Mouse (Mus musculus) layer of hippocampus, postnatal 36 days (tissue): ENCODE measurements around the gene Alg9. TPM values are rescaled to one million over a fixed set of nuclear protein-coding genes. Genes with fewer than 3 reads are reported as not detected.

Source experiments
- DNase-seq, 2 experiments: peaks; one replicate each; pipeline ENCODE4 v3.0.0; 2022
- total RNA-seq, 2 experiments: library from RNA; stranded (reverse); gene quantifications; 2 replicates each; pipeline ENCODE4 v1.2.3; 2021

Alg9 gene
- total RNA-seq, 2 experiments from 2014 or later: 27.3 to 31.9 TPM

DNA sequence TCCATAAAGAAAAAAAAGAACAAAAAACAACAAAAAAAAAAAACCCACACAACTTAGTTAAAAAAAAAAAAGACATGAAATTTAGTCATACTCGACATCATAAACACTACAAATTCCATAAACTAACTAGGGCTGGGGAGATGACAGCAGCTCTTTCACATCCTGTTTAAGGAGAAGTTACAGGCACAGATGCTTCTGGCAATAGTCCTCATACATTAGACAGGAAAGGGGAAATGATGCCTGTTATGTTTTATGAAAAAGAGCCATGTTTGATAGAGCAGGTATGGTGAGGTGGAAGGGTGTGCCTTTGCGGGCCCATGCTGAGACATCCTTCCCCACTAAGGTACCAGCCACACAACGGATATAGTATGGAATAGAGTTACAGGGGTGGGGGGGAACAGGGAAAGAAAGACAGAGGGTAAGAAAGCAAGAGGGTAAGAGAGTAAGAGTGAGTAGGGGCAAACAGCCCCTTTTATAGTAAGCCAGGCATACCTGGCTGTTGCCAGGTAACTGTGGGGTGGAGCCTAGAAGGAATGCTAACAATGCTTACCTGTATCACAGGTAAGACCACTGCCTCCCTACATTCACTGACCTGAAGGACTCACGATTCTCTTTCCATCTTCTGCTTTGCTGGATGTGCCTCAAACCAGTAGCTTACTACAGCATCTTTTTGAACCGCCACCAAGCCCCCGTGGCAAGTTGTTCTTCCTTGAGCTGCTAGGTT lies 13.1 kb upstream of the Alg9 start:
- DNase-seq: no peak

GRCm38 (mm10) chr9:50763331-50763730 lies 11.5 kb upstream of the Alg9 start:
- no peak for DNase-seq

DNA sequence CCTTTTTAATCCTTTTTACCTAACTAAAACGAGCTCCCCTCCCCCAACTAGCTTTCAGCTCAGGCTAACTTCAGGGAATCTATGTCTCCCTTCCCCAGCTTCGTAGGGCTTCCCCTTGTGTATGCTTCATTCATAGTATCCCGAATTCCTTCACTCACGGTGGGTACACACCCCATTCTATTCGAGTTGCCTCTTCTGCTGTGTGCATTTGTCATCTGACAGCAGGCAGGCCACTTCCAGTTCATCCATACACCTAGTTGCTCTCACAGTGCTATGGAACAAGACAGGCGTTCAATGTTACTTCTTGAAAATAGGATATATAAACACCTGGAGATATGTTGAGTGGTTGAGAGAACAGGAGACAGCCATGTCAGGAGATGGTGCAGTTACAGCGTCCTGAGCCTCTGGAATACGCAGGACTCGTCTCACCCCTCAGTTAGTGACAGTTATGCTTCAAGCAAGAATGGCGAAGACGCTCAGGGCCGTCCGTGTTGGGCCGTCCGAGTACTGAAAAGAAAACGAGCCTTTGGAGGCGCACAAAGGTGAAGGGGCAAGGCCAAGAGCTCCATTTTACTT lies 7.2 kb upstream of the Alg9 start:
- no peak for DNase-seq

GRCm38 (mm10) chr9:50768107-50769002 lies 6.5 kb upstream of the Alg9 start, which contains the start of gene Fdxacb1:
Fdxacb1 (plus strand) TSS chr9:50768236.
- DNase-seq: peak; percentile 98 to 99

DNA sequence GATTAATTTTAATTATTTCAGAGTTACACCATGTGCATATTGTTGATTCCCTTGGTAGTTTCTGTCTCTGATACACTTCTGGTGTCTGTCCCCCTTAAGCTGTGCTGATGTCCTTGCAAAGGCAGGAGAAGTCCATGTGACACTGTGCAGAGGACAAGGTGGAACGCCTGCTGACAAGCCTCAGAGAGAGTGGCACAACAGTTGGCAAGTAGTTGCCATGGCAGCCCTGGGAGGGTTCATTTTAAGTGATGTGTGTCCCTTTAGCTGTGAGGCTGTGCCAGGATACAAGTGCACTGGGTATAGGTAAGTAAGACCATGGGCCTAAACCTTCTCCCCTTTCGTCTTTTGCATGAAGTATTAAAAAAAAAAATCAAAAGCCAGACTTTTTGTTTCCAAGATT lies 4.8 kb upstream of the Alg9 start:
- no peak for DNase-seq

DNA sequence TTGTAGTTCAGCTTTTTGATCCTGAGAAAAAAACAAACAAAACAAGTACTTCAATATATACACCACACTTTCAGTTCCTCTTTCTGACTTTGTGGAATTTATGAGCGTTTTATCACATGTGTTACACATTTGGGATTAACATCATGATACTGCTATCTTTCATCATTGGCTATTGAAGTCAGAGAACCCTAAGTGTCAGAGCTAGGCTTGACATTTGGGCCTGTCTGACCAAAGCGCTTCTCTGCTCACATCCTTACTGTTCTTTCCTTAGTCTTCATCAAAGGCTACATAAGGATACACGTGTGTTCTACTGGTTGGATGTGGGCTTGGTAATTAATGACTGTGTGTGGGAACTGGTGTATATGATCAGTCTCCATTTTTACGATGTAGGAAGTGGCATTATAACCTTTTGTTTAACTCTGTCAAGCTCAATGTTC lies 775 bp upstream of the Alg9 start:
- no peak for DNase-seq

DNA sequence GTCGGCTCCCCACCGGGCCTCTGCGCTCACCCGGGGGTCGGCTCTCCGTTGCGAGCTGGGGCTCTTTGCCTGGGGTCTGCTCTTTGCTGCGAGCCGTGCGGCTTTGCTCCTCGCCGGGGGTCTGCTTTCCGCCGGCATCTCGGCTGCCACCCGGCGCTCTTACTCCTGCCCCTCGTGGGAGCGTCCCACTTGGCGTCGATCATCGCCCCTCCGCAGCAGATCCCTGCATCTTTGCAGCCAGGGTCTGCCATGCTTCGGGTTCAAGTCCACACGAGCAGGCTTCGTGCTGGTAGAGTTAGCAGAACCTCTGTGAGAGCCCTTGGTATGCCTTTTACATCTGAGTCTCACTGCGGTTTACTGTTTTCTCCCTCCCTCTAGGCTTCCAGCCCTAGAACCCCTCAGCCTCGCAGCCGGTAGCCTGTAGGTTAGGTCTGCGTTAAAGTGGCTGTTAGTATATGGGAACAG lies 875 bp downstream of the Alg9 start:
- no peak for DNase-seq

DNA sequence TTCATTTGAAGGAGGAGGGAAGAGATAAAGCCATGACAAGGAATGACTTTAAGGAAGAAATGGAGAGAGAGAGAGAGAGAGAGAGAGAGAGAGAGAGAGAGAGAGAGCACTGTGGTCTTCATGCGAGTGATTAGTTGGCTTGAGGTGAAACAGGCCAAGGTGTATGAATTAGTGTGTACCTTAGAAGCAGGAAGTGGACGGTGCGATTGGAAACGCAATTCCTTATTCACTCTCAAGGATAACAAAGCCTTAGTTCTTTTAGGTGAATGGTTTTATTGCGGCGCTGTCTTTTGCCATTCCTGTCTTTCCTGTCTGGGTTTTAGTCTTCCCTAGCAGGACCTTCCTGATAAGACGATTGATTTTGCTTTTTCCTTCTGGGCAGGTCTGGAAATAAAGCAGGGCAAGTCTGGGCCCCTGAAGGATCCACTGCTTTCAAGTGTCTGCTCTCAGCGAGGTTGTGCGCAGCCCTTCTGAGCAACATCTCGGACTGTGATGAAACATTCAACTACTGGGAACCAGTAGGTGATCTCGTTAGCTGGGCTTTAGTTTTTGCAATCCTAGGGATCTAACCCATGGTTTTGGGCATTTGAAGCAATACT lies 1.4 kb downstream of the Alg9 start:
- DNase-seq: no peak

DNA sequence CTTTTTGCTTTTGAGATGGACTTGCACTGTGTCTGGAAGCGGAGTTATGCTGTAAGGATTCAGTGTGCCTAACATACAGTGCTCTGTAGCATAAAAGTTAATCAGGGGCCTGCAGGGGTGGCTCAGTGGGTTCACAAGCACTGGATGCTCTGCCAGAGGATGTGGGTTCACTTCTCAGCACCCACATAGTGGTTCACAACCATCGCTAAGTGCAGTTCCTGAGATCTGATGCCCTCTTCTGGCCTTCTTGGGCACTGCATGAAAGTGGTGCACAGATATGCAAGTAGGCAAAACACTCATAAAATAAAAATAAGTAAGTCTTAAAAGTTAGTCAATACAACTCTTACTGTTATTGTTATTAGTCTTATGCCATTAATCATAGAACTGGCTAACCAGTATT lies 7.3 kb downstream of the Alg9 start:
- DNase-seq: no peak

DNA sequence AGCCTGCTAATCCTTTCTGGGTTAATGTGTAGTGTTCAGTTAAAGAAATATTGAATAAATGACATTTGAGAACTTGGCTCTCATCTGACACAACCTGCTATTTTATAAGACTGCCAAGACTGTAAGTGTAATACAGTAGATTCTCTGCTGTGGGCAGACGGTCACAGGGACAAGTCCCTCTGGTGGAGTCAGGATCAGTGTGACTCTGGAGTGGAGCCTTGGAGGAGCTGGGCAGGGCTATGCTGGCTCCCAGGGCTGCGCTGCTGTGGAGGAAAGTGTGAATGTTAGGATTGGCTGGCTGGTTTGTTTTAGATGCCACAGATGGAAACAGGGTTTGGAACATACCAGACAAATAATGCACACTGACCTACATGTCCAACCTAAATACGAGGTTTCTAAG lies 20.4 kb downstream of the Alg9 start:
- no peak for DNase-seq

DNA sequence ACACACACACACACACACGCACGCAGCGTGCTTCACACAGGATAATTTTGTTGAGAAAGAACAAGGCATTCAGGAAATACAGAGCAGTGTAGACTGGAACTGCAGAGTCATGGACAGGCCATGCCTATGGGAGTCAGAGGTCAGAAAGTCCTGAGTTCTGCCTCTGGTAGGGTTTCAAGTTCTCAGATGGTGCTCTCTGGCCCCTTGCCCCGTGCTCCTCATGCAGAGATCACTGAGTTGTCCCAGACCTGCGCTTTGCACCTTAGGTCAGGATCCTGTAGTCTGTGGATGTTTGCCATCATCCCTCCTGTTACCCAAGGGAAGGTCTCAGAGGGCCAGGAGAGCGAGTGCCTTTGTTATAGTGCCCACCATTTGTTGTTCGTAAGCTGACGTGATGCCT lies 22.0 kb downstream of the Alg9 start:
- DNase-seq: no peak

GRCm38 (mm10) chr9:50797641-50798040 lies 22.8 kb downstream of the Alg9 start:
- no peak for DNase-seq

GRCm38 (mm10) chr9:50798368-50798767 lies 23.5 kb downstream of the Alg9 start:
- DNase-seq: no peak

DNA sequence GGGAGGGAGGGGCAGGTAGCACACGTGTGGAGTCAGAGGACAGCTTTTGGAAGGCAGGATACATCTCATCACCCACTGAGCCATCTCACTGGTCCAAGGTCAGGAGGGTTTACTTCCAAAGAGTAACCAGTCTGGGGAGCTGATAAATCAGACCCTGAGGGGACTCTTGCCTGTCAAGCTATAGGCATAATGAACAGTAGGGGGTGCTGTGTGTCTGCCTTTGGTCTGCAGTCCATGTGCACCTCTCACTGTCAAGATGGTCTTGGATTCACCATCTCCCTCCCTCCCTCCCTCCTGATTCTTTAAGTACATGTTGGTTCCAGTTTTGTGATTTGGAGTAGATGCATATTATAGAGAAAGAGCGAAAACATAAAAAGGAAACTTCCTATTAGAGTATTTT lies 26.2 kb downstream of the Alg9 start:
- DNase-seq: peak in 1 of 2 experiments; percentile 23

DNA sequence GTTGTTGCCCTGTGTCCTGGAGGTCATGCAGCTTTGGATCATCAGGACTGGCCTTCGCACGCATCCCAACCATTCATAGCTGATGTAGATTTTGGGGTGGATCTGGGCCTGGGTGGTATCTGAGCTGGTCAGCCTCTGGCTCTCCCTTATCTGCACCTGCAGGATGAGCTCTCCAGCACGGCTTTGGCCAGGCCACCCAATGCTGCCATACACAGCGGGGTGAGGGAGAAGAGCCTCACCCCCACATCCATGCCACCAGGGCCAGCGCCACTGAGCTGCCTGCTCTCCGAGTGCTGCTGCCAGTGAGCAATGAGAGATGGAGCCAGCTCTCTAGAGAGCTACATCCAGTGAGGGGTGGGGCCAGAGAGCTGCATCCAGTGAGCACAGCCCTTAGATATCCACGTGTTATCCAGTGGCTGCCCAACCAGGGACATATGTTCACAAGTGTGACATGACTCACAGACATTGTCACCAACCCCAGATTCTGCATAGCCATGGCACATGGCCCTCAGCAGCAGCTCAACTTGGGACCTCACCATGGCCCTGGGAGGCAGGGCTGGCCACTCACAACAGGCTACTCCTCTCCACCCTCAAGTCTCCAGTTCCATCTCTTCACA lies 28.3 kb downstream of the Alg9 start:
- no peak for DNase-seq

- DNase-seq: no peak
Measured at GRCm38 (mm10) chr9:50808471-50808870, 33.7 kb downstream of the Alg9 start.

- no peak for DNase-seq
Measured at GRCm38 (mm10) chr9:50809146-50809545, 34.3 kb downstream of the Alg9 start.

DNA sequence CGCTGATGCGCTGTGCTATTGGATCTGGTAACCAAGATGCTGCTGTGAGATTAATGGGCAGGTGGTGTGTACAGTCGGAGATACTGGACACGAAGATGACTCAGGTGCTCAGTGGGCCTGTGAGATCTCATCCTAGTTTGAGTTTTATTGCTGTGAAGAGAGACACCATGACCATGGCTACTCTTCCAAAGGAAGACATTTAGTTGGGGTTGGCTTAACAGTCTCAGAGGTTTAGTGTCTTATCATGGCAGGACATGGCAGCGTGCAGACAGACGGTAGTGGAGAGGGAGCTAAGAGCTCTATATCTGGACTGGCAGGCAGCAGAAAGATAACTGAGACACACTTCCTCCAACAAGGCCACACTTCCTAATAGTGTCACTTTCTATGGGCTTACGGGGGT lies 36.4 kb downstream of the Alg9 start:
- DNase-seq: no peak

GRCm38 (mm10) chr9:50811746-50812145 lies 36.9 kb downstream of the Alg9 start:
- DNase-seq: no peak

DNA sequence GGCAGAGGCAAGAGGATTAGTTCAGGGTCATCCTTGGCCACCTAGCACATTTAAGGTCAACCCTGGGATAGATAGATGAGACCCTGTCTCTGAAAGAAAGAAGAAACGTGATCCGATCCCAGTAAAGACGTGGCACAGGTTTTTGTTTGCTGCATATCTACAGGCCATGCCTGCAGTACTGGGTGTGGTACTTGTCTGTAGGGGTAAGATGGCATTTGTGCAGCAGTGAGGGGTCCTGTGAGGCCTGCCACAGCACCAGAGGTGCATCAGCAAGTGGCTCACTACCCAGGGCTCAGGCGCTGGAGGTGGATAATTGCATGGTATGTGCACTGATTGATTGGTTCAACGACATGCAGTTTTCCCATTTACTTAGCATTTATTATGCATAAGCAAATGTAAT lies 39.0 kb downstream of the Alg9 start:
- DNase-seq: no peak

GRCm38 (mm10) chr9:50815666-50816065 lies 40.8 kb downstream of the Alg9 start:
- no peak for DNase-seq

DNA sequence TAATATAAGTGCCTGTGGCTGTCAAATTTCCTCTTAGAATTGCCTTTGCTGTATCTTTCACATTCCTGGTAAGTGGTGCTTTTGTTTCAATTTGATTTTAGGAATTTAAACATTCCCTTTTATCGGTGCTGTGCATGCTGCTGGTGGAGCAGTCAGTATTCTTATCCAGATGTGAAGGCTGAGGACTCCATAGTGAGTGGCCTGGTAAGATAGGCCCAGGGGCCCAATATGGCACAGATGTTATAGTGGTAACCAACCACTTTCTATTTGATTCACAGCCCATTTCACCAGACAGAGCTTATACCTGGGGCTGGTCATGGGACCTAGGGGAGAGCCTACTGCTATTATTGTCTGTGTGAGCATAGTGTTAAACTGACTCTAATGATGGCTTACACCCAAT lies 41.7 kb downstream of the Alg9 start:
- no peak for DNase-seq
